Mouse (Mus musculus) neural tube, embryonic 14.5 days (tissue): Measurements from ENCODE around the gene Asb13. TPM values are rescaled to one million over a fixed set of nuclear protein-coding genes. Genes with fewer than 3 reads are reported as not detected.

Experiments used
- ATAC-seq: fragments of 200-750 bp; cut with Nextera tagmentation; 2 replicates; pipeline ENCODE4 v1.8.0; 2017; ENCODE audit warnings: low read depth, mild to moderate bottlenecking, moderate TSS enrichment, moderate library complexity
- H3K27ac ChIP-seq: fragments of 300-500 bp; sonication (generic); 2 replicates; pipeline ENCODE4 v1.5.1; 2014; ENCODE audit warnings: low read depth, mild to moderate bottlenecking, control low read depth, low read length, moderate library complexity, mixed read lengths
- H3K27me3 ChIP-seq: fragments of 300-500 bp; sonication (generic); 2 replicates; pipeline ENCODE4 v1.6.1; 2014; ENCODE audit warnings: low read length; ENCODE audit not compliant: control insufficient read depth, insufficient read depth
- H3K36me3 ChIP-seq: fragments of 300-500 bp; sonication (generic); 2 replicates; pipeline ENCODE4 v1.6.1; 2014; ENCODE audit warnings: low read length, mixed read lengths; ENCODE audit not compliant: control insufficient read depth, insufficient read depth
- H3K4me1 ChIP-seq: fragments of 300-500 bp; sonication (generic); 2 replicates; pipeline ENCODE4 v1.6.1; 2014; ENCODE audit warnings: low read length; ENCODE audit not compliant: control insufficient read depth, insufficient read depth
- H3K4me2 ChIP-seq: fragments of 300-500 bp; sonication (generic); 2 replicates; pipeline ENCODE4 v1.6.1; 2014; ENCODE audit warnings: mild to moderate bottlenecking, low read depth, low read length, control low read depth
- H3K4me3 ChIP-seq: fragments of 300-500 bp; sonication (generic); 2 replicates; pipeline ENCODE4 v1.5.1; 2014; ENCODE audit warnings: low read depth, low read length, control low read depth, mixed read lengths
- H3K9ac ChIP-seq: fragments of 300-500 bp; sonication (generic); replicated peaks from 2 replicates; pipeline ENCODE4 v1.6.1; 2014; ENCODE audit warnings: low read depth, mild to moderate bottlenecking, control low read depth, low read length, mixed read lengths
- H3K9me3 ChIP-seq: fragments of 300-500 bp; sonication (generic); 2 replicates; pipeline ENCODE4 v1.6.1; 2016; ENCODE audit warnings: low read length; ENCODE audit not compliant: control insufficient read depth
- WGBS: fragments of 180-500 bp; shearing (Covaris S2); extraction: QIAGEN DNeasy Blood & Tissue Kit; methylation state at CpG from one replicate; pipeline ENCODE4 v1.1.7; 2014; 5-methylcytosine and 5-hydroxymethylcytosine counted together
- polyA plus RNA-seq: library from polyadenylated mRNA; unstranded; fragments of >200 nt; fragmentation: Nextera tagmentation; extraction: Ambion mirVana; gene quantifications from 2 replicates; pipeline ENCODE4 v1.2.1, GENCODE M21; 2014

The Asb13 gene
- polyA plus RNA-seq, 1 experiment from 2014 or later, result 16.6 TPM

GRCm38 (mm10) chr13:3628102-3628501 is 5.7 kb upstream of the Asb13 start:
- 52% methylated on average over 3 of the region's 3 CpGs for WGBS
- Histone ChIP-seq H3K27me3 (no peaks in the 10 kb centered on the region), H3K4me3 (no peak overlapping the region), H3K27ac (no peak overlapping the region), H3K4me1 (no peaks in the 10 kb centered on the region), H3K4me2 (no peak overlapping the region), H3K9me3 (no peaks in the 10 kb centered on the region), H3K9ac (no peak overlapping the region), H3K36me3 (no peaks in the 10 kb centered on the region)
- no peak for ATAC-seq

GRCm38 (mm10) chr13:3632551-3632950 is 1.3 kb upstream of the Asb13 start:
- Histone ChIP-seq H3K27ac (no peak overlapping the region), H3K9ac (no peak overlapping the region), H3K27me3 (no peaks in the 10 kb centered on the region), H3K4me1 (no peaks in the 10 kb centered on the region), H3K9me3 (no peaks in the 10 kb centered on the region), H3K4me3 (no peak overlapping the region), H3K36me3 (no peaks in the 10 kb centered on the region), H3K4me2 (no peak overlapping the region)
- WGBS, result 89% methylated on average over 9 of the region's 9 CpGs
- ATAC-seq, result no peak

- Histone ChIP-seq H3K4me2 (no peak overlapping the region; the same call in 1 of the 2 replicates), H3K4me1 (no peaks in the 10 kb centered on the region), H3K27me3 (no peaks in the 10 kb centered on the region), H3K9me3 (no peaks in the 10 kb centered on the region), H3K36me3 (no peaks in the 10 kb centered on the region), H3K27ac (no peak overlapping the region), H3K9ac (no peak overlapping the region), H3K4me3 (no peak overlapping the region)
- ATAC-seq, result no peak
- 44% methylated on average over 6 of the region's 6 CpGs for WGBS
Measured at GRCm38 (mm10) chr13:3633131-3633530, 701 bp upstream of the Asb13 start.

- Histone ChIP-seq H3K4me2 (no peak overlapping the region), H3K4me1 (no peaks in the 10 kb centered on the region), H3K36me3 (no peaks in the 10 kb centered on the region), H3K27me3 (no peaks in the 10 kb centered on the region), H3K4me3 (no peak overlapping the region), H3K9me3 (no peaks in the 10 kb centered on the region), H3K9ac (no peak overlapping the region), H3K27ac (no peak overlapping the region)
- ATAC-seq, result no peak
- 96% methylated on average over 3 of the region's 3 CpGs for WGBS
Measured at GRCm38 (mm10) chr13:3635076-3635475, 1.2 kb downstream of the Asb13 start.

- no peak overlapping the region for H3K4me3 ChIP-seq
- no peaks in the 10 kb centered on the region for H3K36me3 ChIP-seq
- no peak overlapping the region for H3K27ac ChIP-seq
- no peaks in the 10 kb centered on the region for H3K4me1 ChIP-seq
- no peaks in the 10 kb centered on the region for H3K27me3 ChIP-seq
- H3K9ac ChIP-seq, result no peak overlapping the region
- no peak for ATAC-seq
- 65% methylated on average over 11 of the region's 11 CpGs for WGBS
- H3K9me3 ChIP-seq, result no peaks in the 10 kb centered on the region
- no peak overlapping the region for H3K4me2 ChIP-seq
Measured at GRCm38 (mm10) chr13:3636797-3637196, 3.0 kb downstream of the Asb13 start.

GRCm38 (mm10) chr13:3642049-3642448 is 8.2 kb downstream of the Asb13 start:
- Histone ChIP-seq H3K9ac (no peak overlapping the region), H3K4me1 (no peaks in the 10 kb centered on the region), H3K4me3 (no peak overlapping the region), H3K9me3 (no peaks in the 10 kb centered on the region), H3K4me2 (no peak overlapping the region), H3K27me3 (no peaks in the 10 kb centered on the region), H3K27ac (no peak overlapping the region), H3K36me3 (no peaks in the 10 kb centered on the region)
- WGBS, result 85% methylated on average over 9 of the region's 9 CpGs
- peak; percentile 59; the same call in 1 of the 2 replicates for ATAC-seq

GRCm38 (mm10) chr13:3642538-3642937 is 8.7 kb downstream of the Asb13 start:
- H3K4me2 ChIP-seq, result no peak overlapping the region
- 89% methylated on average over 5 of the region's 5 CpGs for WGBS
- no peak overlapping the region for H3K9ac ChIP-seq
- no peaks in the 10 kb centered on the region for H3K36me3 ChIP-seq
- no peaks in the 10 kb centered on the region for H3K9me3 ChIP-seq
- no peak for ATAC-seq
- H3K4me1 ChIP-seq, result no peaks in the 10 kb centered on the region
- H3K27me3 ChIP-seq, result no peaks in the 10 kb centered on the region
- no peak overlapping the region for H3K4me3 ChIP-seq
- no peak overlapping the region for H3K27ac ChIP-seq

GRCm38 (mm10) chr13:3644871-3645270 is 11.0 kb downstream of the Asb13 start:
- Histone ChIP-seq H3K36me3 (peaks cover 6% of the 10 kb centered on the region; the same call in 1 of the 2 replicates), H3K9ac (no peak overlapping the region), H3K27me3 (no peaks in the 10 kb centered on the region), H3K27ac (no peak overlapping the region), H3K4me1 (no peaks in the 10 kb centered on the region), H3K4me2 (no peak overlapping the region), H3K9me3 (no peaks in the 10 kb centered on the region), H3K4me3 (no peak overlapping the region)
- no peak for ATAC-seq
- 94% methylated on average over 5 of the region's 5 CpGs for WGBS

GRCm38 (mm10) chr13:3645919-3646318 is 12.1 kb downstream of the Asb13 start:
- WGBS, result 88% methylated on average over 3 of the region's 3 CpGs
- H3K4me3 ChIP-seq, result no peak overlapping the region
- H3K27me3 ChIP-seq, result no peaks in the 10 kb centered on the region
- H3K9ac ChIP-seq, result no peak overlapping the region
- H3K4me2 ChIP-seq, result no peak overlapping the region
- no peak for ATAC-seq
- H3K4me1 ChIP-seq, result no peaks in the 10 kb centered on the region
- no peak overlapping the region for H3K27ac ChIP-seq
- no peaks in the 10 kb centered on the region for H3K9me3 ChIP-seq
- H3K36me3 ChIP-seq, result peaks cover 12% of the 10 kb centered on the region; the same call in 1 of the 2 replicates
